Mouse (Mus musculus) liver, embryonic 16.5 days (tissue): ENCODE data around the gene Pgap1. TPM values are rescaled to one million over a fixed set of nuclear protein-coding genes. Genes with fewer than 3 reads are reported as not detected.

ENCODE experiments used
- ATAC-seq: fragments of 200-750 bp; cut with Nextera tagmentation; 2 replicates; pipeline ENCODE4 v1.8.0; 2017; ENCODE audit warnings: low read depth, mild to moderate bottlenecking, moderate number of reproducible peaks, moderate library complexity
- H3K27ac ChIP-seq: fragments of 300-500 bp; sonication (generic); 2 replicates; pipeline ENCODE4 v1.5.1; 2014; ENCODE audit warnings: mild to moderate bottlenecking, low read length
- H3K27me3 ChIP-seq: fragments of 300-500 bp; sonication (generic); 2 replicates; pipeline ENCODE4 v1.6.1; 2014; ENCODE audit warnings: low read depth, low read length, mixed read lengths; ENCODE audit not compliant: control insufficient read depth, insufficient read depth
- H3K36me3 ChIP-seq: fragments of 300-500 bp; sonication (generic); 2 replicates; pipeline ENCODE4 v1.6.1; 2014; ENCODE audit warnings: mild to moderate bottlenecking; ENCODE audit not compliant: control insufficient read depth, insufficient read depth
- H3K4me1 ChIP-seq: fragments of 300-500 bp; sonication (generic); 2 replicates; pipeline ENCODE4 v1.6.1; 2014; ENCODE audit warnings: low read depth, low read length, mixed read lengths; ENCODE audit not compliant: control insufficient read depth
- H3K4me2 ChIP-seq: fragments of 300-500 bp; sonication (generic); 2 replicates; pipeline ENCODE4 v1.6.1; 2014; ENCODE audit warnings: low read depth, low read length, mixed read lengths
- H3K4me3 ChIP-seq: fragments of 300-500 bp; sonication (generic); 2 replicates; pipeline ENCODE4 v1.5.1; 2014; ENCODE audit warnings: low read depth, mild to moderate bottlenecking, low read length
- H3K9ac ChIP-seq: fragments of 300-500 bp; sonication (generic); 2 replicates; pipeline ENCODE4 v1.6.1; 2014; ENCODE audit warnings: low read depth, low read length
- H3K9me3 ChIP-seq: fragments of 300-500 bp; sonication (generic); replicated peaks from 2 replicates; pipeline ENCODE4 v1.6.1; 2016; ENCODE audit warnings: low read length; ENCODE audit not compliant: control insufficient read depth
- WGBS: fragments of 180-500 bp; shearing (Covaris S2); extraction: QIAGEN DNeasy Blood & Tissue Kit; methylation state at CpG from one replicate; pipeline ENCODE4 v1.1.7; 2014; ENCODE audit not compliant: insufficient replicate concordance; 5-methylcytosine and 5-hydroxymethylcytosine counted together
- polyA plus RNA-seq: library from polyadenylated mRNA; unstranded; fragments of >200 nt; fragmentation: Nextera tagmentation; extraction: Ambion mirVana; gene quantifications from 2 replicates; pipeline ENCODE4 v1.2.1, GENCODE M21; 2015

The Pgap1 gene
- polyA plus RNA-seq, 1 experiment from 2014 or later, result 1.5 TPM

DNA sequence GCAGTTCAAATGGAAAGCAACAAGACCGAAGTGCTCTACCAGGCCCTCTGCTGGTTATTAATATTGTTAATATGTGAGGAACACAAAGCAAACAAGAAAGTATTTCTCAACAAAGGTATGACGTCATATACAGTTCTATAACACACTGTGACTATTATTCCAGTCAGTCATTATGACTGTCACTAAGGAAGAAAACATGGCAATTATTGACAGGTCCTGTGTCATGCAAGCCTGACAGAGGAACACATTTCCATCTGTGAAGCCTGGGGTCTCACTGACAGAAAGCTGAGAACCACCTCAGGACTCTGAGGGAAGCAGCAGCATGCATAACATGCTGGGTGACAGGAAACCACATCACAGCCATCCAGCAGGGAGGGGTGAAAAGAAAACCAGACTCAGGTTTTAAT lies 65.0 kb downstream of the Pgap1 start:
- 47% methylated on average over 2 of the region's 2 CpGs for WGBS
- Histone ChIP-seq H3K27ac (no peak overlapping the region), H3K9ac (no peak overlapping the region), H3K36me3 (no peaks in the 10 kb centered on the region), H3K27me3 (no peaks in the 10 kb centered on the region), H3K4me3 (no peak overlapping the region), H3K4me1 (no peaks in the 10 kb centered on the region), H3K4me2 (no peak overlapping the region), H3K9me3 (no peaks in the 10 kb centered on the region)
- no peak for ATAC-seq

DNA sequence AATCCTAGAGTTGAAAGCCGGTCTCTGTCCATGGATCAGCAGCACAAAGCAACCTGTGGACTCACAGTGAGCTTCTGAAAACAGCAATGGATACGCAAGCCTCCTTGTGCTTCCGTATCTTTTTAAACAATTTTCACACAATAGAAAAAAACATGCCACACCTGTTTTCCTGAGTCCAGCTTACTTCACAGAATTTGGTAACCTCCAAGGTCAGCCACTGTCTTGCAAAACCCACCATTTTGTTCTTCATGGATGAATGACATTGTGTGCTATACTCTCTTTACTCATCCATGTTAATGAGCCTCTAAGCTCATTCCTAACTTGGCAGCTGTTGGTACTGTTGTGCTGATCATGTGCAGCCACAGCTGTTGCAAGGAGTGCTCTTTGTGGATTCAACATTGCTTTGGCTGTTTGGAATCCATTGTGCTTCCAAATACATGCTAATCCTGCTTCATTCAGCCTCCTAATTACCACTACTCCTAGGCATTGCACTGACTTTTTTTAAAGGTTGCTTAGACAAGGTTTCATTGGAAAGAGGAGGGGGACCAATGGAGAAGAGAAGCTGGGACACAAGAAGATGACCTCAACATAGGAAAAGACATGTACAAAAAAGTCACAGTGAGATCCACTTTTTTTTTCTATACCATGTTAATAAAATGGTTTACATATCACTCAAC lies 72.6 kb downstream of the Pgap1 start:
- no peak overlapping the region for H3K4me2 ChIP-seq
- no peaks in the 10 kb centered on the region for H3K4me1 ChIP-seq
- no peaks in the 10 kb centered on the region for H3K36me3 ChIP-seq
- ATAC-seq, result no peak
- no peak overlapping the region for H3K4me3 ChIP-seq
- H3K27ac ChIP-seq, result no peak overlapping the region
- no peak overlapping the region for H3K9ac ChIP-seq
- H3K9me3 ChIP-seq, result no peaks in the 10 kb centered on the region
- 83% methylated on average over 3 of the region's 3 CpGs for WGBS
- H3K27me3 ChIP-seq, result no peaks in the 10 kb centered on the region

DNA sequence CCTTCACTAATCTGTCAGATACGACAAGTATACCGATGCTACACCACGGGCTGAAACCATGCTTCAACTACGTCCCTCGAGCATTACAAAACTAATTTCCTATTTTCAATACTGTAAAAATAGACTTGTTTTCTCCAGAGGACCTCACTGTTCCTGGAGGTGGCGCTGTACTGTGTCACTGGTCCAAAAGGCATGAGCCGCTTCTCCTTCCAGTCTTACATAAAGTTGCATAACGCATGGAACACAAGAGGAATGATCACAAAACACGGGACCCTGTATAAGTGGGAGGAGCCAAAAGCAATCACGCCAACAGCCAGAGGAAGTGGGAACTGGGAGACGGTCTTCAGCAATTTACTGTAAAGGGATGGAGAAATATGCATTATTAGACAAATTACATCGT lies 77.0 kb downstream of the Pgap1 start:
- Histone ChIP-seq H3K4me3 (no peak overlapping the region), H3K27me3 (no peaks in the 10 kb centered on the region), H3K4me1 (no peaks in the 10 kb centered on the region), H3K4me2 (no peak overlapping the region), H3K36me3 (no peaks in the 10 kb centered on the region), H3K9me3 (no peaks in the 10 kb centered on the region), H3K9ac (no peak overlapping the region), H3K27ac (no peak overlapping the region)
- ATAC-seq, result no peak
- 73% methylated on average over 12 of the region's 12 CpGs for WGBS

DNA sequence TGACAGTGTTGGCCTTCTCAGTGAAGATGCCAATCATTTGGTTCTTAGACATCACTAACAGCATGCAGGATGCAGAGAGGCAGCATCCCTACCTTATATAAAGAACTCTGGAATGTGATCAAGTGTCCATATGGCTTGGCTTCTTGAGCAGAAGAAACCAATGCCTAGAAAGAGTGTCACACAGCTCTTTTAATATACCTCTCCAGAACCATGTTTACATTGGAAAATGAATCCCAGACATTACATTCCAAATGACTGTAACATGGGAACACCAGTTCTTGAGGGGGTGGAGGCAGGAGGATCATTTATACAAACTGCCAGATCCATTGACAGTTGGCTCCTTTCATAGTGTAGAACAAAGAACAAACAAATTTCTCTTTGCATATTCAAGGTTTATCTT lies 88.8 kb downstream of the Pgap1 start:
- Histone ChIP-seq H3K9me3 (no peaks in the 10 kb centered on the region), H3K27me3 (no peaks in the 10 kb centered on the region), H3K36me3 (no peaks in the 10 kb centered on the region), H3K4me1 (no peaks in the 10 kb centered on the region), H3K4me3 (no peak overlapping the region), H3K27ac (no peak overlapping the region), H3K4me2 (no peak overlapping the region), H3K9ac (no peak overlapping the region)
- ATAC-seq, result no peak

DNA sequence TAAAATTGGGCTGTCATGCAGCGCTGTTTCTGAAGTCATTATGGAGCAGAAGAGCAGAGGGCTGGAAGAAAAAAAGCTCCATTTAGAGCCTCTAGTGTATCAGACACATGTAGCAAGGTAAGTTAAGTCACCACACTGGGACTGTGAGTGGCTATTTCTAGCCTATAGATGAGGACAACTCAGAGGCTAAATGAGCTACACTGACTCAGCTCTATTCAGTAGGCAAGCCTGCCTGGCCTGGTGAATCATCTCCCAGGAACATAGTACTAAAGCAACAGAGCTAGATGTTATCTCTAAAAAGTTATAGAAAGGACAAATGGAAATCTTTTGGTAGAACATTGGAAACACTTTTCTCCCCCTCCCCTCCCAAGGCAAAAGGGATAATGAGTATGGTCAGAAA lies 90.1 kb downstream of the Pgap1 start:
- H3K4me2 ChIP-seq, result no peak overlapping the region
- H3K27me3 ChIP-seq, result no peaks in the 10 kb centered on the region
- H3K9ac ChIP-seq, result no peak overlapping the region
- no peaks in the 10 kb centered on the region for H3K4me1 ChIP-seq
- 65% methylated on average over 1 of the region's 1 CpGs for WGBS
- no peaks in the 10 kb centered on the region for H3K36me3 ChIP-seq
- no peak overlapping the region for H3K4me3 ChIP-seq
- H3K27ac ChIP-seq, result no peak overlapping the region
- no peak for ATAC-seq
- no peaks in the 10 kb centered on the region for H3K9me3 ChIP-seq

DNA sequence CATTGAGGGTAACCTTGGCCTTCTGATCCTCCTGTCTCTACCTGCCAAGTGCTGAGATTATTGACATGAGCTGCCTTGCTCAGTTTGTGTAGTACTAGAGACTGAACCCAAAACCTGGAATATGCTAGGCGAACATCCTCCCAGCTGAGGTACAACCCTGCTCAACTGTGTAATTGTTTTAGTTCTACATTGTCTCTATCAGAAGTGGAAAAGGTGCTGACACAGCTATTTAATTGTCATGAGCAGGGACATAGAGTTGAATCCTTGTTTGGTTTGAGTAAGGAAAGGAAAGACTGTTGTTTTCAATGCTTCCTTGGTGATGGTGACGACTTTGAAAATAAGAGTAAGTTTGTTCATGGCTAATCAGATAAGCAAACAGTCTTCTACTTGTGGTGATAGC lies 105.4 kb downstream of the Pgap1 start:
- H3K4me3 ChIP-seq, result no peak overlapping the region
- H3K4me1 ChIP-seq, result no peaks in the 10 kb centered on the region
- H3K9me3 ChIP-seq, result no peaks in the 10 kb centered on the region
- no peaks in the 10 kb centered on the region for H3K27me3 ChIP-seq
- no peak overlapping the region for H3K27ac ChIP-seq
- H3K9ac ChIP-seq, result no peak overlapping the region
- ATAC-seq, result no peak
- no peaks in the 10 kb centered on the region for H3K36me3 ChIP-seq
- 61% methylated on average over 2 of the region's 2 CpGs for WGBS
- no peak overlapping the region for H3K4me2 ChIP-seq

DNA sequence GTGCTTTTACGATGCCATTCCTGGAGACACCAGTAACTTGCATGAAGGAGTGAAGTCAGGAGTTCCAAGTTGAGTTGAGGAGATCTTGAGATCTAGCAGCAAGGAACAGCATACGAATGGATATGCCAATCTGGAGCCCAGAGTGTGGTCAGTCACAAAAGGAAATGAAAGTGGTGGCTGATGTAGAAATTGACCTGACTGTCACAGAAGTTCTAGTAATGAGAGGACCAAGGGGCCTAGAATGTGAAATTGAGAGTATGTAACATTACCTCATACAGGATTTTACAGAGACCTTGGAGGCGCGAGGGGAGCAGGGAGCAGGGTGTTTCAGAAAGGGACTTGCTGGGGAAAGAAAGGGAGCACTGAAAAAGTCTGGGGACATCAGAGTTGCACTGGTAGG lies 108.7 kb downstream of the Pgap1 start:
- Histone ChIP-seq H3K4me1 (no peaks in the 10 kb centered on the region), H3K27ac (no peak overlapping the region), H3K36me3 (no peaks in the 10 kb centered on the region), H3K9me3 (no peaks in the 10 kb centered on the region), H3K27me3 (no peaks in the 10 kb centered on the region; the same call in 1 of the 2 replicates), H3K4me2 (no peak overlapping the region), H3K4me3 (no peak overlapping the region), H3K9ac (no peak overlapping the region)
- no peak for ATAC-seq
- 57% methylated on average over 4 of the region's 4 CpGs for WGBS

DNA sequence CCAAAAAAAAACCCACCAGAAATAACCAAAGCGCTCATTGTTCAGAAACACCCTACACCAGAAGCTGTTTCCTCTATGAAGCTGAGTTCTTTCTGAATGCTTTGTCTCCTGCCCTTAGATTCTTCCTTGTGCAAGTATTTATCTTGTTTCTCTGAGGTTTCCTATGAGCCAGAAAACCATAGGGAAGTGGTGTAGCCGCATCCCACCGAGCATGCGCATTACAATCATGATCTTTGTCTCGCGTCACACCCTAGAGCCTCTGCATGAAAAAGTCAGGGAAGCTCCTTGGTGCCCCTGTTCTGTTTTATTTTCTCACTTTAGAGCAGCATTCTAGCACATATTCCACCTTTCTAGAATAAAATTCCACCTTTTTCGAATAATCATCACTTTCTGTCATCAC lies 113.8 kb downstream of the Pgap1 start:
- Histone ChIP-seq H3K9ac (no peak overlapping the region), H3K4me1 (no peaks in the 10 kb centered on the region; the same call in 1 of the 2 replicates), H3K9me3 (no peaks in the 10 kb centered on the region), H3K4me3 (no peak overlapping the region), H3K36me3 (no peaks in the 10 kb centered on the region), H3K4me2 (no peak overlapping the region), H3K27me3 (no peaks in the 10 kb centered on the region; the same call in 1 of the 2 replicates), H3K27ac (no peak overlapping the region)
- WGBS, result 33% methylated on average over 7 of the region's 7 CpGs
- ATAC-seq, result no peak

DNA sequence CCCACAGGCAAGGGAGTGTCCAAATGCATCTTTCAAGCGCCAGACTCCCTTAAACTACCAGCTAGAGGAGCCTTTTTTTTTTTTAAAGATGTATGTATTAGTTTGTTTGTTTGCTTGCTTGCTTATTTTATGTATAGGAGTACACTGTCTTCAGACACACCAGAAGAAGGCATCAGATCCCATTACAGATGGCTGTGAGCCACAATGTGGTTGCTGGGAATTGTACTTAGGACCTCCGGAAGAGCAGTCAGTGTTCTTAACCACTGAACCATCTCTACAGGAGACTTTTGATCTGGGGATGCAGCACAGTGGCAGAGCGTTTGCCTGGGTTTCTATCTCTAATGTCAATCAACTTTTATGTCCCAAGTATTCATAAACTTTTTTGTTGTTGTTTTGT lies 118.4 kb downstream of the Pgap1 start:
- H3K27ac ChIP-seq, result no peak overlapping the region
- no peaks in the 10 kb centered on the region; the same call in 1 of the 2 replicates for H3K4me1 ChIP-seq
- H3K4me3 ChIP-seq, result peak overlapping the region; percentile 79
- H3K27me3 ChIP-seq, result no peaks in the 10 kb centered on the region
- no peaks in the 10 kb centered on the region for H3K9me3 ChIP-seq
- ATAC-seq, result no peak
- 44% methylated on average over 3 of the region's 3 CpGs for WGBS
- peak overlapping the region; percentile 69 for H3K9ac ChIP-seq
- no peaks in the 10 kb centered on the region for H3K36me3 ChIP-seq
- peak overlapping the region; percentile 58; the same call in 1 of the 2 replicates for H3K4me2 ChIP-seq
